ENCODE assay signal across 8 mouse cellular contexts in genomic region chr7:139388670-139389212, GRCm38 (mm10). TPM values are rescaled to one million over a fixed set of nuclear protein-coding genes. Genes with fewer than 3 reads are reported as not detected.
DNase-seq lines count a peak whose midpoint lies in the region; ATAC-seq lines count a peak whose summit lies in the region.

Gene Inpp5a (plus strand): TSS chr7:139389109.

- H3K27me3 ChIP-seq in hindbrain, embryonic 16.5 days (replicated peaks; ENCODE audit: control insufficient read depth, insufficient read depth, low read length) = no peaks in the 10 kb centered on the region

- H3K36me3 ChIP-seq in hindbrain, embryonic 16.5 days (ENCODE audit: control insufficient read depth, insufficient read depth, low read length) = no peaks in the 10 kb centered on the region
- H3K36me3 ChIP-seq in macrophage (ENCODE audit: inconsistent target) = no peaks in the 10 kb centered on the region

- DNase-seq in WW6 (ENCODE audit: low read depth, low spot score) = peak; percentile 98
- DNase-seq in cerebellum, postnatal 4 days (ENCODE audit: low spot score in 2 of 2) = peak; percentile 95 to 97
- peak; percentile 99 for DNase-seq in gastrocnemius, adult 18-20 months (ENCODE audit: low spot score)
- peak; percentile 98 to 99 for DNase-seq in left cerebral cortex, adult 18-20 months (ENCODE audit: low spot score in 2 of 2)
- DNase-seq in right cerebral cortex, adult 18-20 months = peak; percentile 99
- DNase-seq in urinary bladder, postnatal 10 days (ENCODE audit: low spot score) = peak; percentile 97

- H3K4me2 ChIP-seq in hindbrain, embryonic 16.5 days (ENCODE audit: low read length) = peak within 1 kb of the TSS; percentile 55

- 0% methylated on average over 33 of the region's 47 CpGs for WGBS in hindbrain, embryonic 16.5 days
- WGBS in macrophage (ENCODE audit: missing documents) = under 1% methylated on average over 26 of the region's 47 CpGs

- peaks cover 20% of the 10 kb centered on the region for H3K4me1 ChIP-seq in hindbrain, embryonic 16.5 days (ENCODE audit: control insufficient read depth, insufficient read depth, low read depth, low read length)

- H3K4me3 ChIP-seq in hindbrain, embryonic 16.5 days (ENCODE audit: low read length) = peak within 1 kb of the TSS; percentile 66
- H3K4me3 ChIP-seq in macrophage (ENCODE audit: inconsistent target) = peak within 1 kb of the TSS; percentile 52

- peak; percentile 98 for ATAC-seq in hindbrain, embryonic 16.5 days

- no peaks in the 10 kb centered on the region for H3K9me3 ChIP-seq in hindbrain, embryonic 16.5 days (ENCODE audit: control insufficient read depth, low read length)

- H3K27ac ChIP-seq in hindbrain, embryonic 16.5 days (ENCODE audit: low read depth, low read length) = peak within 1 kb of the TSS; percentile 76
- peak within 1 kb of the TSS; percentile 89 for H3K27ac ChIP-seq in macrophage

- H3K79me2 ChIP-seq in macrophage (ENCODE audit: inconsistent target) = peaks cover 44% of the 10 kb centered on the region; the same call in 1 of the 2 replicates

- H3K9ac ChIP-seq in hindbrain, embryonic 16.5 days (ENCODE audit: low read depth, low read length) = peak within 1 kb of the TSS; percentile 88

RNA-seq across cellular contexts. Expression of gene Inpp5a, which starts in this region (rescaled TPM):
- total RNA-seq in gastrocnemius, adult 18-20 months (2021) = 10 to 100 TPM; 77.1 to 92.8 TPM
- 17.4 and 18.8 TPM in 2 replicates for polyA plus RNA-seq in hindbrain, embryonic 16.5 days (2015; fragmentation: Nextera tagmentation; extraction: Ambion mirVana)
- 10 to 100 TPM; 60.0 to 61.8 TPM for total RNA-seq in left cerebral cortex, adult 18-20 months (2021)
- 10 to 100 TPM; 15.3 to 61.2 (median 26.2) TPM for total RNA-seq in macrophage (2018; cell fraction: chromatin; rRNA removed)
- total RNA-seq in macrophage (2018; cell fraction: cytosol; rRNA removed) = 10 to 100 TPM in 14 of 26 experiments, 1 to 10 TPM in 12; 6.9 to 17.2 (median 12.1) TPM
- 10 to 100 TPM in 24 of 26 experiments, 1 to 10 TPM in 2; 9.0 to 41.2 (median 20.1) TPM for total RNA-seq in macrophage (2018; cell fraction: nucleus; rRNA removed)
- 9.4 to 13.1 TPM (median 11.2 TPM) in 3 replicates for polyA plus RNA-seq in macrophage (2018)

Comparison
In these comparisons a context has a peak if more than half of its experiments do, and no peak if none do; other contexts are left out.
1. Peak in every context shown above with its lines: DNase-seq, ATAC-seq, H3K4me3 ChIP-seq and H3K27ac ChIP-seq.